Mouse (Mus musculus) embryonic fibroblast, embryonic 13.5 days (primary cell): ENCODE data around the gene Pafah2.

Experiments
- CTCF ChIP-seq: IDR thresholded peaks from 2 replicates; pipeline ENCODE4 v1.5.1; 2011; ENCODE audit warnings: mild to moderate bottlenecking, control low read depth, low read length, moderate library complexity, borderline replicate concordance; ENCODE audit not compliant: insufficient read depth
- POLR2A ChIP-seq: IDR thresholded peaks from 2 replicates; pipeline ENCODE4 v1.6.1; 2011; ENCODE audit warnings: low read depth, mild to moderate bottlenecking, control low read depth, low read length, moderate library complexity

DNA sequence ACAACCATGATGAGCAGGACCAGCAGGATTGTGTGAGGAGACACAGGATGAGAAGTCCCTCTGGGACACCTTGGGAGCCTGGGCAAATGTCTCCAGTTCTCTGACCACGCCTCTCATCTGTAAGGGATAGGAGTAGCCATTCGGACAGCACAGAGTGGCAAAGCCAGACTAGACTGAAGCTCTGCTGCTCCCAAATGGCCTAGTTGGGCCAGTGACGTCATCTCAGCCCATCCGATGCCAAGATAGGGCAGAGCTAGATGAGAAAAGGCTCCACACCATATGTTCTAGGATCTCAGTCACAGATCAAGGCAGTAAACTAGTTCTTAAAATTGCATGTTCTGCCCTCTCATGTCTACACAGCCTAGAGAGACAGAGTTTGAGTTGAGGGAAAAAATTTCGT lies 62.7 kb downstream of the Pafah2 start:
- TF ChIP-seq CTCF: no peak
- no peak for TF ChIP-seq POLR2A
